Mouse (Mus musculus): ENCODE measurements around the gene Ece2.

- TF ChIP-seq EP300 (IDR thresholded peaks at IDR 0.05; ENCODE audit: low read depth) (no peak), CTCF (IDR thresholded peaks at IDR 0.05; ENCODE audit: low read depth) (no peak)
Measured at GRCm38 (mm10) chr16:20637410-20637809, 7.8 kb downstream of the Ece2 start.

Measured in liver, postnatal 0 days (tissue).